Mouse (Mus musculus): ENCODE measurements around the gene Rbm34.

DNA sequence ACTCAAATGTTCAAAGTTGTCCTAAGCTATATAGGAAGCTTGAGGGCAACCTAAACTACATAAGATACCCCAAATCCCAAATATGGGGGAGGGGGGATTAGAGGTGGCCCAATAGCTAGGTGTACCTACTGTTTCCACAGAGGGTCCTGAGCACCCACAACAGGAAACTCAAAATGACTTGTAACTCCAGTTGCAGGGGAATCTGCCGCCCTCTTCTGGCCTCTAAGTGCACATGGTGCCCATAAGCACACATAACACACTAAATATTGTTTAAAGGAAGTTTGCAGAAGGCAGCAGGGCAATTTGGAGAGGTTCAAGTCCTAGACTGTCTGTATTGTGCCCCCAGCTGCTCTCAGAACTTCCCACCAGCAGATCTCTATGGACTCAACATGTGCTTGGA, 43.8 kb downstream of the Rbm34 start:
- TF ChIP-seq CTCF (IDR thresholded peaks at IDR 0.05; ENCODE audit: borderline replicate concordance, control insufficient read depth, extremely low read depth, insufficient read depth, low read length, poor library complexity) (no peak), POLR2A (IDR thresholded peaks at IDR 0.05; ENCODE audit: control insufficient read depth, extremely low read depth, insufficient read depth, low read length, poor library complexity) (no peak)
